Mouse (Mus musculus) intestine, embryonic 14.5 days (tissue): ENCODE data around the gene Ube2j2. TPM values are rescaled to one million over a fixed set of nuclear protein-coding genes. Genes with fewer than 3 reads are reported as not detected.

Source experiments
- ATAC-seq: fragments of 200-750 bp; cut with Nextera tagmentation; replicated peaks from 2 replicates; pipeline ENCODE4 v1.8.0; 2017; ENCODE audit warnings: low read depth, moderate number of reproducible peaks, moderate TSS enrichment, moderate library complexity; ENCODE audit not compliant: low FRiP score, low TSS enrichment
- DNase-seq: peaks from one replicate; pipeline ENCODE4 v3.0.0-alpha.2; 2018; ENCODE audit warnings: low spot score
- H3K27ac ChIP-seq: fragments of 300-500 bp; sonication (generic); 2 replicates; pipeline ENCODE4 v1.5.1; 2014; ENCODE audit warnings: low read depth, mild to moderate bottlenecking, control low read depth
- H3K27me3 ChIP-seq: fragments of 300-500 bp; sonication (generic); replicated peaks from 2 replicates; pipeline ENCODE4 v1.6.1; 2014; ENCODE audit warnings: low read length, control low read depth; ENCODE audit not compliant: control insufficient read depth, insufficient read depth
- H3K36me3 ChIP-seq: fragments of 300-500 bp; sonication (generic); 2 replicates; pipeline ENCODE4 v1.6.1; 2014; ENCODE audit warnings: low read length, control low read depth; ENCODE audit not compliant: control insufficient read depth, insufficient read depth
- H3K4me1 ChIP-seq: fragments of 300-500 bp; sonication (generic); replicated peaks from 2 replicates; pipeline ENCODE4 v1.6.1; 2014; ENCODE audit warnings: low read length, control low read depth, mixed read lengths; ENCODE audit not compliant: control insufficient read depth, insufficient read depth
- H3K4me2 ChIP-seq: fragments of 300-500 bp; sonication (generic); 2 replicates; pipeline ENCODE4 v1.6.1; 2014; ENCODE audit warnings: low read length
- H3K4me3 ChIP-seq: fragments of 300-500 bp; sonication (generic); 2 replicates; pipeline ENCODE4 v1.5.1; 2014; ENCODE audit warnings: low read depth, low read length, control low read depth, mixed read lengths
- H3K9ac ChIP-seq: fragments of 300-500 bp; sonication (generic); 2 replicates; pipeline ENCODE4 v1.6.1; 2014; ENCODE audit warnings: mild to moderate bottlenecking, low read length
- H3K9me3 ChIP-seq: fragments of 300-500 bp; sonication (generic); 2 replicates; pipeline ENCODE4 v1.6.1; 2016; ENCODE audit warnings: low read length, control low read depth; ENCODE audit not compliant: control insufficient read depth
- WGBS: fragments of 180-500 bp; shearing (Covaris S2); extraction: QIAGEN DNeasy Blood & Tissue Kit; methylation state at CpG from one replicate; pipeline ENCODE4 v1.1.7; 2014; 5-methylcytosine and 5-hydroxymethylcytosine counted together
- polyA plus RNA-seq: library from polyadenylated mRNA; unstranded; fragments of >200 nt; fragmentation: Nextera tagmentation; extraction: Ambion mirVana; gene quantifications from 2 replicates; pipeline ENCODE4 v1.2.1, GENCODE M21; 2014

Ube2j2 gene
- 114 and 124 TPM in 2 replicates for polyA plus RNA-seq

DNA sequence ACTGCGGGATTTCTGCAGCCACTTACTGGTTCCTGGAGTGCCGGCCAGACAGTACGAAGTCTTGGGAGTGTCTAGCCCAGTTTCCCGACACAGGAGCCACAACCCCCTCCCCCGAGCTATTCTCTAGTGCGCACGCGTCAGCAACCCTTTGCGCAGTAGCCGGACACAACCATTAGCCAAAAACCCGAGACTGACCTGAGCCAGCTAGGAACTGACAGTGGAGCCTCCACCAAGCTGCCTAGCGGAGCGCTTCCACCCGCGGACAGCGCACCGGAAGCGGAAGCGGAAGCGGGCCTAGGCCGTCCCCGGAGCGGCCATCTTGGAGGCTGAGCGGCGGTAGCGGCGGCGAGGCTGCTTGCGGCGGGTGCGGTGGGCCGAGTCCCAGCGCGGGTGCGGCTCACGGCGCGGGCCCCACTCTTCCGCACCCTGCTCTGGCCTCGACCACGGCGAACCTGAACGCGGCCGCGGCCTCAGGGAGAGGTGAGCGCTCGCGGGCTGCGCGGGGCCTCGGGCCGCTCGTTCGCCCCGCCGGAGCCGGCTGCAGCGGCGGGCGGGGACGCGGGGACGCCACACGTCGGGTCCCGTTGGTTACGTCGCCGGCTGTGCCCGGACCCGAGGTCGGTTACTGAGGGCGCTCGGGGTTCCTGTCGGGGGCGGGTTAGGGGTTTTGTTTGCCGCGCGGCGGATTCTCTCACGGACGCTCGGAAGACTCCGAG lies at the start of gene Ube2j2:
Ube2j2 (plus strand) TSS at position 298 of the 716 bp plus-strand sequence.
- peak; percentile 99 for DNase-seq
- ATAC-seq: peak; percentile 99
- peak within 1 kb of the TSS; percentile 88 for H3K9ac ChIP-seq
- H3K4me2 ChIP-seq: peak within 1 kb of the TSS; percentile 98
- H3K9me3 ChIP-seq: no peaks in the 10 kb centered on the region
- peak within 1 kb of the TSS; percentile 91 for H3K4me3 ChIP-seq
- H3K27me3 ChIP-seq: no peaks in the 10 kb centered on the region
- H3K36me3 ChIP-seq: peaks cover 22% of the 10 kb centered on the region
- peak within 1 kb of the TSS; percentile 82 for H3K27ac ChIP-seq
- H3K4me1 ChIP-seq: peaks cover 15% of the 10 kb centered on the region
- under 1% methylated on average over 80 of the region's 85 CpGs for WGBS

DNA sequence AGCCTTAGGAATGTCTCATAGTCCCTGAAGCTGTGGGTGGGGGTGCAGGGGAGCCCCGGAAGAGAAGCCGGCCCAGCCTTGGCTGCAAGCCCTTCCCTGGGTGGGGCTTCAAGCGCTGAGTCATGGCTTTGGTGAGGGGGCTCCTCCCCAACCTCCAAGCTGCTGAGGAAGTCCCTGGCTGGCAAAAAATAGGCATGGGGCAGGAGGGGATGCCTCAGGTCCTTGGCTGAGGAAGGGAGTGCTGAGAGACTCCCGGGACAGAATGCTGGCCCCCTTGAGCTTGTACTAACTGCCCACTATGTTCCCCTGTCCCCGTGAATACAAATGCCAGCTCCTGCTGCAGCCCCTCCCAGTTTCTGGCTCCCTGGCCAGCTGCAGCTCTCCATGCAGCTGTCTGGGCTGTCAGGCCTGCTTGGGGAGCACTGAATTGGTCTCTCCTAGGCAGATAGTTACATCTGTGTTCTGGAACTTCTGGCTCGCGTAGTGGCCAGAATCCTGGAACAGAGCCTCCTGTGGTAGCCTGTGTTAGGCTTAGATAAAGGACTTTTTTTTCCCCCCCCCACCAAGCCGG lies 49.2 kb upstream of the Ube2j2 start:
- H3K9ac ChIP-seq: peak overlapping the region; percentile 11; the same call in 1 of the 2 replicates
- peaks cover 20% of the 10 kb centered on the region for H3K36me3 ChIP-seq
- H3K4me3 ChIP-seq: no peak overlapping the region
- H3K27me3 ChIP-seq: no peaks in the 10 kb centered on the region
- no peaks in the 10 kb centered on the region for H3K9me3 ChIP-seq
- 0 out of 2 replicates have a peak overlapping the region, but pooled peaks have one; percentile 27 for H3K27ac ChIP-seq
- DNase-seq: no peak
- H3K4me2 ChIP-seq: peak overlapping the region; percentile 31
- 23% methylated on average over 8 of the region's 8 CpGs for WGBS
- H3K4me1 ChIP-seq: peaks cover 33% of the 10 kb centered on the region
- ATAC-seq: no peak

DNA sequence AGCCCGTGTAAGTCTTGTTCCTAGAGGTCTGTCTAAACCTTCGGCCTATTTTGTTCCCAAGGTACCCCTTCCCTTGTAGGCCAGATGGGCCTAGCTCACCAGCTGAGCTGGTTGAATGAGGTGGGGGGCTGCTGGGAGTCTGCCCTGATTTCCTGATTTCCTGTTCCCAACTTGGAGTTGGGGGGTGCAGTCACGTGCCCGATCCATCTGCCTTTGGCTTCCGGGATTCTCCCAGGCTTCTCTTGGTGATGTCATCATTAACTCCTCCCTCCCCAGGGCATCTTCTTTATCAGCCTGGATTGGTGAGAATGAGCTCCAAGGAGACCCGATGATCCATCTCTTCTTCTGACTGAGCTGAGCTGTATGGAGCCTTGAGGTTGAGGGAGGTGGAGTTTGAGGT lies 48.4 kb upstream of the Ube2j2 start:
- Histone ChIP-seq H3K4me3 (no peak overlapping the region), H3K4me1 (peaks cover 31% of the 10 kb centered on the region), H3K27ac (no peak overlapping the region), H3K4me2 (peak overlapping the region; percentile 31), H3K36me3 (peaks cover 22% of the 10 kb centered on the region), H3K9me3 (no peaks in the 10 kb centered on the region), H3K27me3 (no peaks in the 10 kb centered on the region), H3K9ac (no peak overlapping the region)
- no peak for ATAC-seq
- peak; percentile 64 for DNase-seq
- 32% methylated on average over 6 of the region's 6 CpGs for WGBS

DNA sequence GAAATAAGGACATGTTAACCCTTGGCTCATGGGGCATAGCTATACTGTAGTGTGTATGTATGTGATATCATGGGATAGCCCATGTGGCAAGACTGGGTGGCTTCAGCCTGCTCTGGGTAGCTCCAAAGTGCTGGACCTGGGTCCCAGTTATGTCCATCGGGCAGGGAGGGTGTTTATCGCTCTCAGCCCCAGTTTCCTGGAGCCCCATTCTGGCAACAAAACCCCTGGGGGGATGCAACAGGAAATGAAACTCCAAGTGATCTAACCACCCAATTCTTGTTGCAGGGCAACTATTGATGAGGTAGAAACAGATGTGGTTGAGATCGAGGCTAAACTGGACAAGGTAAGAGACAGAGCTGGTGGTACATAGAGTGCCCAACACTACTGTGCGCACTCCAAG lies 47.8 kb upstream of the Ube2j2 start:
- Histone ChIP-seq H3K4me1 (peaks cover 26% of the 10 kb centered on the region), H3K36me3 (peaks cover 26% of the 10 kb centered on the region)
- WGBS: 97% methylated on average over 4 of the region's 4 CpGs

DNA sequence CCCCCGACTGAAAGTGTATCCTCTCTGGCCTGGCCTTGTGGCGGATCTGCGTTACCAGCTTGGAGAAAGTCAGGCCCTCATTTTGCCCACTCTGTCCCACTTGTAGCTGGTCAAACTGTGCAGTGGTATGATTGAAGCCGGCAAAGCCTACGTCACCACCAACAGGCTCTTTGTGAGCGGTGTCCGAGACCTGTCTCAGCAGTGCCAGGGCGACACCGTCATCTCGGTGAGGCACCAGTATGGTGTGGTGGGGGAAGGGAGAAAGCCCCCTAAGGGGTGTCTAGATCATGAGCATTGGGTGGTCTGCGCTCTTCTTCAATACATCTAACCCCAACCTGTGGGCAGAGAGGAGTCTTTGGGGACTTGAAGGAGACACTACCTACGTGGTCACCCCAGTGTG lies 47.2 kb upstream of the Ube2j2 start:
- no peak overlapping the region for H3K27ac ChIP-seq
- 98% methylated on average over 12 of the region's 12 CpGs for WGBS
- peaks cover 33% of the 10 kb centered on the region for H3K36me3 ChIP-seq
- ATAC-seq (no peak), DNase-seq (no peak)
- no peaks in the 10 kb centered on the region for H3K9me3 ChIP-seq
- H3K27me3 ChIP-seq: no peaks in the 10 kb centered on the region
- H3K4me1 ChIP-seq: peaks cover 26% of the 10 kb centered on the region
- H3K4me3 ChIP-seq: no peak overlapping the region
- no peak overlapping the region for H3K9ac ChIP-seq
- H3K4me2 ChIP-seq: no peak overlapping the region

More for the DNA sequence above, 47.8 kb upstream of the Ube2j2 start:
- H3K4me2 ChIP-seq: no peak overlapping the region
- no peak overlapping the region for H3K27ac ChIP-seq
- H3K9ac ChIP-seq: no peak overlapping the region
- H3K9me3 ChIP-seq: no peaks in the 10 kb centered on the region
- H3K27me3 ChIP-seq: no peaks in the 10 kb centered on the region
- H3K4me3 ChIP-seq: no peak overlapping the region
- no peak for DNase-seq
- ATAC-seq: no peak

DNA sequence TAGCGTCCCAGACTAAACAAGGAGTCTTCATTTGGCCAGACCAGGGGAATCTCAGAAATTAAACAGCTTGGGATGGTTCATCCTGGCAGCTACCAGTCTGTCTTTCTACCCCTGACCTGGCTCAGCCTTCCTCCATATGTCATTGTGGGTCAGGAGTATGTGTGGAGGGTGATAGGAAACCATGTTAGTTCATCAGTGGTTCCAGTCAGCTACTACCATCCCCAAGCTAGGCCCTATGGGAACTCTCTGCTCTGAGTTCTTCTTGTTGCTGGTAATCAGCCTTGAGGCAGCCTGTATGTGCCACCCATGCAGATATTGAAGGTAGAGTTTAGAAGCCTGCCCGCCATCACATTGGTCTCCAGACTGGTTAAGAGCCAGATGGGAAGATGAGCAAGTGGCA lies 45.3 kb upstream of the Ube2j2 start:
- Histone ChIP-seq H3K4me2 (no peak overlapping the region), H3K36me3 (peaks cover 51% of the 10 kb centered on the region), H3K4me3 (no peak overlapping the region), H3K4me1 (peaks cover 19% of the 10 kb centered on the region), H3K9ac (no peak overlapping the region), H3K27me3 (no peaks in the 10 kb centered on the region), H3K9me3 (no peaks in the 10 kb centered on the region), H3K27ac (no peak overlapping the region)
- ATAC-seq: no peak
- no peak for DNase-seq
- 98% methylated on average over 2 of the region's 2 CpGs for WGBS

DNA sequence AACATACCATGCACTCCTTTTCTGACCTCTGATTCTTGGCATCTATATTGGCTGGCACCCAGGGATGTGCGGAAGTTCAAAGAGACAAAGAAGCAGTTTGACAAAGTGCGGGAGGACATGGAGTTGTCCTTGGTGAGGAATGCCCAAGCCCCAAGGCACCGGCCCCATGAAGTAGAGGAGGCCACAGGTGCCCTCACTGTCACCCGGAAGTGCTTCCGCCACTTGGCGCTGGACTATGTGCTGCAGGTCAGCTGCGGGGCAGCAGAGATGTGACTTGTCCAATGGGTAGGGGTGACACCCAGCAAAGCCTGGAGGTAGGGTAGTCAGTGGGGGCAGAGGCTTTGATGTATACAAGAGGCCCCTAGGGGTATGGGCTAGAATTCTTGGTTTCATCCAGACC lies 44.3 kb upstream of the Ube2j2 start:
- no peak overlapping the region for H3K4me3 ChIP-seq
- peaks cover 9% of the 10 kb centered on the region for H3K4me1 ChIP-seq
- H3K27ac ChIP-seq: no peak overlapping the region
- no peak overlapping the region for H3K4me2 ChIP-seq
- H3K9ac ChIP-seq: no peak overlapping the region
- H3K36me3 ChIP-seq: peaks cover 60% of the 10 kb centered on the region
- H3K9me3 ChIP-seq: no peaks in the 10 kb centered on the region
- 87% methylated on average over 7 of the region's 7 CpGs for WGBS
- DNase-seq (no peak), ATAC-seq (no peak)
- no peaks in the 10 kb centered on the region for H3K27me3 ChIP-seq

DNA sequence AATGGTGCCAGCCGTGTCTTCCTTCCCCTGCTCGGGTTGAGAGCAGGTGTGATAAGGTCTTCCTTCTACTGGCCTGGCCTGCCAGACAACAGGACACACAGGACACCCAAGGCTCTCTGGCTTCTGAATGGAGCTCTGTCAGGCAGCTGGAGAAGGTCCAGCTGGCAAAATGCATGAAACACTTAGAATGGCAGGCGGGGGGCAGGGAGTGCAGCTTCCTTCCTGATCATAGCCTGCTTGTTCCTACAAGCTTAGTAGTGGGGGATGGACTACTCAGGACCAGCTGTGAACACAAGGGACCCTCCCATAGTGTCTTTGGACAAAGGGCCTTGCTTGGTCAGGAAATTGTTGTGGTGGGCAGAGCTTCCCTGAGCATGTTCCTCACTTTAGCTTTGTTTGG lies 42.4 kb upstream of the Ube2j2 start:
- ATAC-seq: no peak
- peaks cover 73% of the 10 kb centered on the region for H3K36me3 ChIP-seq
- no peak overlapping the region for H3K4me3 ChIP-seq
- no peak for DNase-seq
- H3K4me2 ChIP-seq: no peak overlapping the region
- H3K27me3 ChIP-seq: no peaks in the 10 kb centered on the region
- H3K9ac ChIP-seq: no peak overlapping the region
- 64% methylated on average over 3 of the region's 3 CpGs for WGBS
- H3K9me3 ChIP-seq: no peaks in the 10 kb centered on the region
- no peaks in the 10 kb centered on the region for H3K4me1 ChIP-seq
- H3K27ac ChIP-seq: no peak overlapping the region

DNA sequence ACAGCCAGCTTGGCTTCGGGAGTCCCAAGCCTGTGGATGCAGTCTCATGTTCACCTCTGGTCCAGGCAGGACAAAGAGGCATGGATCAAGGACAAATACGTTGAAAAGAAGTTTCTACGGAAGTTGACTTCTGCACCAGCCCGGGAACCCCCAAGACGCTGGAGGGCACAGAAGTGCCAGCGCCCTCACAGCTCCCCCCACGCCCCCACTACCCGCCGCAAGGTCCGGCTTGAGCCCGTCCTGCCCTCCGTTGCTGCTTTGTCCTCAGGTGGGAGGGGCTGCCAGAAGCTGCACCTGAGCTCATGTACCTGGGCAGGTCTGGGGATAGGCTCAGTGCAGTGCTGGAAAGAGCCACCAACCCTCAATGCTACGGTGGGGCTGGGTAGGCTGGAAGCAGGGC lies 40.4 kb upstream of the Ube2j2 start:
- H3K4me3 ChIP-seq: no peak overlapping the region
- H3K4me1 ChIP-seq: no peaks in the 10 kb centered on the region
- no peak for ATAC-seq
- no peaks in the 10 kb centered on the region for H3K27me3 ChIP-seq
- H3K27ac ChIP-seq: no peak overlapping the region
- DNase-seq: no peak
- peaks cover 64% of the 10 kb centered on the region for H3K36me3 ChIP-seq
- no peak overlapping the region for H3K9ac ChIP-seq
- H3K4me2 ChIP-seq: no peak overlapping the region
- no peaks in the 10 kb centered on the region for H3K9me3 ChIP-seq
- WGBS: 93% methylated on average over 13 of the region's 13 CpGs
